12 mouse cellular contexts compared by ENCODE assay signal in genomic region chr1:133693536-133694114, GRCm38 (mm10). TPM values are rescaled to one million over a fixed set of nuclear protein-coding genes. Genes with fewer than 3 reads are reported as not detected.
DNase-seq lines count a peak whose midpoint lies in the region; ATAC-seq and TF ChIP-seq lines count a peak whose summit lies in the region.
"Had no signal": no experiment of that assay in that cellular context is flagged by ENCODE, and none has a peak within 500 bp of the region (broad histone marks: within the 10 kb centered on the region; RNA-seq: fewer than 3 reads in every experiment).

No protein-coding gene starts in this region.

- no peak overlapping the region for H3K4me2 ChIP-seq in kidney, embryonic 15.5 days
- H3K4me2 ChIP-seq in limb, embryonic 14.5 days (replicated peaks; ENCODE audit: low read depth, low read length, severe bottlenecking), result no peak overlapping the region
- H3K4me2 ChIP-seq in hindbrain, embryonic 12.5 days (replicated peaks), result no peak overlapping the region
- H3K4me2 ChIP-seq: forebrain, embryonic 15.5 days had no signal

- DNase-seq in kidney, postnatal 14 days, result no peak
- no peak for DNase-seq in ES-E14 (ENCODE audit: low read depth, low spot score)
- no peak for DNase-seq in limb, embryonic 14.5 days (ENCODE audit: low spot score)
- DNase-seq in thymus, postnatal 25 days, result no peak
- DNase-seq: cerebellum, adult 9-11 months; gastrocnemius, postnatal 36 days; right cerebral cortex, postnatal 25 days had no signal

- H3K4me3 ChIP-seq in kidney, embryonic 15.5 days (replicated peaks), result no peak overlapping the region
- H3K4me3 ChIP-seq in E14TG2a.4 (replicated peaks; ENCODE audit: low read length) (peak overlapping the region; percentile 37), ES-E14 (ENCODE audit: insufficient read depth in 1 of 2, low read depth in 1 of 2, low read length in 2 of 2, poor library complexity in 1 of 2, severe bottlenecking in 1 of 2) (peak overlapping the region; percentile 9 to 28; a peak in 3 of 4 replicates)
- H3K4me3 ChIP-seq in limb, embryonic 14.5 days (replicated peaks; ENCODE audit: low read length), result no peak overlapping the region
- no peak overlapping the region for H3K4me3 ChIP-seq in hindbrain, embryonic 12.5 days
- H3K4me3 ChIP-seq: forebrain, embryonic 15.5 days had no signal

- no peak for ATAC-seq in kidney, embryonic 15.5 days (replicated peaks; ENCODE audit: low FRiP score)
- no peak for ATAC-seq in limb, embryonic 14.5 days (ENCODE audit: low FRiP score, low read depth)
- no peak for ATAC-seq in hindbrain, embryonic 12.5 days (ENCODE audit: low FRiP score)
- ATAC-seq: forebrain, embryonic 15.5 days; inflammation-experienced regulatory T-cells, adult 6 months had no signal

- peak overlapping the region; percentile 73 for H3K27ac ChIP-seq in kidney, embryonic 15.5 days
- peak overlapping the region; percentile 94 for H3K27ac ChIP-seq in ES-E14 (ENCODE audit: insufficient read depth, low read depth, low read length, poor library complexity, severe bottlenecking)
- H3K27ac ChIP-seq in limb, embryonic 14.5 days (replicated peaks; ENCODE audit: low read depth, low read length), result peak overlapping the region; percentile 20; the same call in 1 of the 2 replicates
- H3K27ac ChIP-seq in hindbrain, embryonic 12.5 days, result no peak overlapping the region
- H3K27ac ChIP-seq: forebrain, embryonic 15.5 days had no signal

- H3K27me3 ChIP-seq in kidney, embryonic 15.5 days, result no peaks in the 10 kb centered on the region
- no peaks in the 10 kb centered on the region for H3K27me3 ChIP-seq in E14TG2a.4 (ENCODE audit: insufficient read depth, low read length)
- no peaks in the 10 kb centered on the region for H3K27me3 ChIP-seq in limb, embryonic 14.5 days (ENCODE audit: control insufficient read depth, insufficient read depth, low read length)
- no peaks in the 10 kb centered on the region for H3K27me3 ChIP-seq in hindbrain, embryonic 12.5 days
- H3K27me3 ChIP-seq: forebrain, embryonic 15.5 days had no signal

- no peak overlapping the region for H3K9ac ChIP-seq in kidney, embryonic 15.5 days
- H3K9ac ChIP-seq in ES-E14 (ENCODE audit: insufficient read depth, low read depth, low read length, poor library complexity, severe bottlenecking), result peak overlapping the region; percentile 46
- no peak overlapping the region for H3K9ac ChIP-seq in limb, embryonic 14.5 days (ENCODE audit: low read depth, low read length, severe bottlenecking)
- H3K9ac ChIP-seq in hindbrain, embryonic 12.5 days, result no peak overlapping the region
- H3K9ac ChIP-seq: forebrain, embryonic 15.5 days had no signal

- TF ChIP-seq CTCF in E14TG2a.4 (conservative IDR thresholded peaks at IDR 0.05; ENCODE audit: low read length), result no peak

- TF ChIP-seq POLR2A in limb, embryonic 14.5 days (IDR thresholded peaks at IDR 0.05; ENCODE audit: borderline replicate concordance, extremely low read depth, insufficient read depth, insufficient read length), result no peak

- no peaks in the 10 kb centered on the region for H3K36me3 ChIP-seq in kidney, embryonic 15.5 days
- H3K36me3 ChIP-seq in E14TG2a.4 (ENCODE audit: insufficient read depth, low read length) (no peaks in the 10 kb centered on the region), ES-E14 (ENCODE audit: control insufficient read depth, insufficient read depth, low read length, poor library complexity, severe bottlenecking) (no peaks in the 10 kb centered on the region)
- no peaks in the 10 kb centered on the region for H3K36me3 ChIP-seq in limb, embryonic 14.5 days (ENCODE audit: control insufficient read depth, insufficient read depth, low read length)
- H3K36me3 ChIP-seq in hindbrain, embryonic 12.5 days, result no peaks in the 10 kb centered on the region
- H3K36me3 ChIP-seq: forebrain, embryonic 15.5 days had no signal

- in situ Hi-C loops in ES-E14 (cut with MboI; ENCODE audit: low sequenced_read_pairs in 2 of 2, unreplicated experiment in 2 of 2), result no loop called here

- H3K4me1 ChIP-seq in kidney, embryonic 15.5 days, result peaks cover 50% of the 10 kb centered on the region
- H3K4me1 ChIP-seq in E14TG2a.4 (replicated peaks; ENCODE audit: low read depth, low read length) (peaks cover 78% of the 10 kb centered on the region), ES-E14 (ENCODE audit: control insufficient read depth in 2 of 2, insufficient read depth in 2 of 2, low read length in 2 of 2, poor library complexity in 1 of 2) (peaks cover 16 to 25% of the 10 kb centered on the region in 2 experiments)
- peaks cover 34% of the 10 kb centered on the region for H3K4me1 ChIP-seq in limb, embryonic 14.5 days (ENCODE audit: control insufficient read depth, insufficient read depth, low read length)
- peaks cover 18% of the 10 kb centered on the region for H3K4me1 ChIP-seq in hindbrain, embryonic 12.5 days

- WGBS in kidney, embryonic 15.5 days, result 71% methylated on average over 11 of the region's 11 CpGs
- 61% methylated on average over 11 of the region's 11 CpGs for WGBS in limb, embryonic 14.5 days
- WGBS in hindbrain, embryonic 12.5 days, result 59% methylated on average over 11 of the region's 11 CpGs

- no peaks in the 10 kb centered on the region for H3K9me3 ChIP-seq in kidney, embryonic 15.5 days (replicated peaks)
- H3K9me3 ChIP-seq in E14TG2a.4 (ENCODE audit: low read length), result no peaks in the 10 kb centered on the region
- no peaks in the 10 kb centered on the region for H3K9me3 ChIP-seq in ES-E14 (ENCODE audit: control insufficient read depth, insufficient read depth, low read depth, low read length)
- no peaks in the 10 kb centered on the region for H3K9me3 ChIP-seq in limb, embryonic 14.5 days (ENCODE audit: control insufficient read depth, low read length)
- no peaks in the 10 kb centered on the region for H3K9me3 ChIP-seq in hindbrain, embryonic 12.5 days (replicated peaks)
- H3K9me3 ChIP-seq: forebrain, embryonic 15.5 days had no signal

TF ChIP-seq in ES-E14, 5 proteins besides CTCF, POLR2A, EP300 and RAD21:
- TF ChIP-seq MAFK (IDR thresholded peaks at IDR 0.05; ENCODE audit: insufficient read depth, low read depth, low read length), result no peak
- no peak for TF ChIP-seq HCFC1 (IDR thresholded peaks at IDR 0.05; ENCODE audit: borderline replicate concordance, insufficient read depth, low read length)
- TF ChIP-seq ZC3H11A (IDR thresholded peaks at IDR 0.05; ENCODE audit: borderline replicate concordance, low read depth, low read length), result no peak
- no peak for TF ChIP-seq CHD2 (IDR thresholded peaks at IDR 0.05; ENCODE audit: low read depth, low read length)
- TF ChIP-seq ZNF384 (IDR thresholded peaks at IDR 0.05; ENCODE audit: low read depth, low read length), result no peak

RNA-seq across cellular contexts. Expression of gene Lax1, which starts 3.7 kb away (rescaled TPM):
- polyA plus RNA-seq in kidney, embryonic 15.5 days (2015; fragmentation: Nextera tagmentation; extraction: Ambion mirVana), result 0.66 and 0.81 TPM in 2 replicates
- total RNA-seq in ES-E14 (2012; rRNA removed), result 0.90 and 1.4 TPM in 2 replicates
- 1.3 and 1.7 TPM in 2 replicates for polyA plus RNA-seq in limb, embryonic 14.5 days (2012; rRNA removed)
- 0.18 and 0.58 TPM in 2 replicates for polyA plus RNA-seq in limb, embryonic 14.5 days (2014; fragmentation: Nextera tagmentation; extraction: Ambion mirVana)
- 0.12 and 0.33 TPM in 2 replicates for polyA plus RNA-seq in hindbrain, embryonic 12.5 days (2016; fragmentation: Nextera tagmentation; extraction: Ambion mirVana)
- total RNA-seq: gastrocnemius, postnatal 36 days had no signal
- polyA plus RNA-seq: forebrain, embryonic 15.5 days had no signal

RNA-seq across cellular contexts. Expression of gene Gm38394, which starts 32.5 kb away (rescaled TPM):
- polyA plus RNA-seq in kidney, embryonic 15.5 days (2015; fragmentation: Nextera tagmentation; extraction: Ambion mirVana), result 5.1 and 5.3 TPM in 2 replicates
- 5.9 and 8.7 TPM in 2 replicates for total RNA-seq in ES-E14 (2012; rRNA removed)
- 10.0 and 12.2 TPM in 2 replicates for polyA plus RNA-seq in limb, embryonic 14.5 days (2012; rRNA removed)
- polyA plus RNA-seq in limb, embryonic 14.5 days (2014; fragmentation: Nextera tagmentation; extraction: Ambion mirVana), result 11.4 and 14.1 TPM in 2 replicates
- polyA plus RNA-seq in hindbrain, embryonic 12.5 days (2016; fragmentation: Nextera tagmentation; extraction: Ambion mirVana), result 6.9 and 7.2 TPM in 2 replicates

RNA-seq across cellular contexts. Expression of gene Zbed6, which starts 32.9 kb away (rescaled TPM):
- polyA plus RNA-seq in kidney, embryonic 15.5 days (2015; fragmentation: Nextera tagmentation; extraction: Ambion mirVana), result not detected in 2 replicates
- 16.7 and 22.1 TPM in 2 replicates for total RNA-seq in ES-E14 (2012; rRNA removed)
- polyA plus RNA-seq in limb, embryonic 14.5 days (2012; rRNA removed), result 8.4 and 11.4 TPM in 2 replicates
- polyA plus RNA-seq in limb, embryonic 14.5 days (2014; fragmentation: Nextera tagmentation; extraction: Ambion mirVana), result not detected in 2 replicates
- polyA plus RNA-seq in hindbrain, embryonic 12.5 days (2016; fragmentation: Nextera tagmentation; extraction: Ambion mirVana), result not detected in 2 replicates
- polyA plus RNA-seq: forebrain, embryonic 15.5 days; inflammation-experienced regulatory T-cells, adult 6 months had no signal

Comparison
In these comparisons a context has a peak if more than half of its experiments do, and no peak if none do; other contexts are left out.
1. H3K4me3 ChIP-seq: peak in E14TG2a.4 (single experiment) and ES-E14 (2 of 2); none in kidney, embryonic 15.5 days (single experiment), limb, embryonic 14.5 days (single experiment) and hindbrain, embryonic 12.5 days (single experiment).